Mouse (Mus musculus) hindbrain, postnatal 0 days (tissue): Measurements from ENCODE around the gene Dmrt1. TPM values are rescaled to one million over a fixed set of nuclear protein-coding genes. Genes with fewer than 3 reads are reported as not detected.

ENCODE experiments used
- ATAC-seq: fragments of 200-750 bp; cut with Nextera tagmentation; 2 replicates; pipeline ENCODE4 v1.8.0; 2017; ENCODE audit warnings: mild to moderate bottlenecking, moderate TSS enrichment, moderate library complexity
- DNase-seq: peaks from one replicate; pipeline ENCODE4 v3.0.0-alpha.2; 2015; ENCODE audit warnings: low spot score
- H3K27ac ChIP-seq: fragments of 300-500 bp; sonication (generic); 2 replicates; pipeline ENCODE4 v1.5.1; 2014; ENCODE audit warnings: mild to moderate bottlenecking
- H3K27me3 ChIP-seq: fragments of 300-500 bp; sonication (generic); 2 replicates; pipeline ENCODE4 v1.6.1; 2014; ENCODE audit warnings: low read length, mixed read lengths; ENCODE audit not compliant: insufficient read depth
- H3K36me3 ChIP-seq: fragments of 300-500 bp; sonication (generic); 2 replicates; pipeline ENCODE4 v1.6.1; 2014; ENCODE audit warnings: low read length, mixed read lengths; ENCODE audit not compliant: insufficient read depth
- H3K4me1 ChIP-seq: fragments of 300-500 bp; sonication (generic); 2 replicates; pipeline ENCODE4 v1.6.1; 2014; ENCODE audit warnings: antibody characterized with exemption, low read length, mixed read lengths; ENCODE audit not compliant: insufficient read depth
- H3K4me2 ChIP-seq: fragments of 300-500 bp; sonication (generic); 2 replicates; pipeline ENCODE4 v1.6.1; 2014; ENCODE audit warnings: low read depth, mild to moderate bottlenecking, low read length, moderate library complexity, mixed read lengths
- H3K4me3 ChIP-seq: fragments of 300-500 bp; sonication (generic); 2 replicates; pipeline ENCODE4 v1.5.1; 2014; ENCODE audit warnings: low read length
- H3K9ac ChIP-seq: fragments of 300-500 bp; sonication (generic); replicated peaks from 2 replicates; pipeline ENCODE4 v1.6.1; 2014; ENCODE audit warnings: mild to moderate bottlenecking, low read length, moderate library complexity, mixed read lengths
- H3K9me3 ChIP-seq: fragments of 300-500 bp; sonication (generic); 2 replicates; pipeline ENCODE4 v1.6.1; 2016; ENCODE audit warnings: low read length, mixed read lengths
- CTCF ChIP-seq: IDR thresholded peaks from 2 replicates; pipeline ENCODE4 v1.5.1; 2016; ENCODE audit warnings: antibody characterized with exemption, control low read depth, low read depth
- WGBS: fragments of 180-500 bp; shearing (Covaris S2); extraction: QIAGEN DNeasy Blood & Tissue Kit; methylation state at CpG from one replicate; pipeline ENCODE4 v1.1.7; 2014; 5-methylcytosine and 5-hydroxymethylcytosine counted together
- polyA plus RNA-seq: library from polyadenylated mRNA; unstranded; fragments of >200 nt; fragmentation: Nextera tagmentation; extraction: Ambion mirVana; gene quantifications from 2 replicates; pipeline ENCODE4 v1.2.1, GENCODE M21; 2015
- total RNA-seq: library from RNA; depleted of rRNA; stranded (reverse); fragments of >200 nt; gene quantifications from 2 replicates; pipeline ENCODE4 v1.2.3, GENCODE M21; 2014

The Dmrt1 gene
- total and polyA plus RNA-seq, 2 experiments from 2014 or later, result not detected

DNA sequence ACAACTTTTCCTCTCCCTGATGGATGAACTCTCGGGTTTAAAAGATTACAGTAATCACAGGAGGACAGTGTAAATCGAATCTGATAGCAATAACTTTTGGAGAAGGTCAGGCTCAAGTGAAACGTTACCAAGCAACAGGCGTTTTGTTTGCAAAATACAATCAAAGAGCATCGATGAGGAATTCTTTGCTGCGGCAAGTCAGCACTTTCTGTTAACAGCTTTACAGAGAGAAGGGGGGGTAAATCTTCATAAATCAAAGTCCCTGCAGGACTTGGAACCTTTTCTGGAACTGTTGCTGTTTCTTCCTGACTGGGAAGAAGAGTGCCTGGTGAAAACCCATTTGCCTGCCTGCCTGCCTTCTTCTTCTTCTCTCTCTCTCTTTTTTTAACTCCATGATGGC, 110.5 kb downstream of the Dmrt1 start:
- no peak for ATAC-seq
- no peak overlapping the region for H3K4me2 ChIP-seq
- 20% methylated on average over 6 of the region's 6 CpGs for WGBS

DNA sequence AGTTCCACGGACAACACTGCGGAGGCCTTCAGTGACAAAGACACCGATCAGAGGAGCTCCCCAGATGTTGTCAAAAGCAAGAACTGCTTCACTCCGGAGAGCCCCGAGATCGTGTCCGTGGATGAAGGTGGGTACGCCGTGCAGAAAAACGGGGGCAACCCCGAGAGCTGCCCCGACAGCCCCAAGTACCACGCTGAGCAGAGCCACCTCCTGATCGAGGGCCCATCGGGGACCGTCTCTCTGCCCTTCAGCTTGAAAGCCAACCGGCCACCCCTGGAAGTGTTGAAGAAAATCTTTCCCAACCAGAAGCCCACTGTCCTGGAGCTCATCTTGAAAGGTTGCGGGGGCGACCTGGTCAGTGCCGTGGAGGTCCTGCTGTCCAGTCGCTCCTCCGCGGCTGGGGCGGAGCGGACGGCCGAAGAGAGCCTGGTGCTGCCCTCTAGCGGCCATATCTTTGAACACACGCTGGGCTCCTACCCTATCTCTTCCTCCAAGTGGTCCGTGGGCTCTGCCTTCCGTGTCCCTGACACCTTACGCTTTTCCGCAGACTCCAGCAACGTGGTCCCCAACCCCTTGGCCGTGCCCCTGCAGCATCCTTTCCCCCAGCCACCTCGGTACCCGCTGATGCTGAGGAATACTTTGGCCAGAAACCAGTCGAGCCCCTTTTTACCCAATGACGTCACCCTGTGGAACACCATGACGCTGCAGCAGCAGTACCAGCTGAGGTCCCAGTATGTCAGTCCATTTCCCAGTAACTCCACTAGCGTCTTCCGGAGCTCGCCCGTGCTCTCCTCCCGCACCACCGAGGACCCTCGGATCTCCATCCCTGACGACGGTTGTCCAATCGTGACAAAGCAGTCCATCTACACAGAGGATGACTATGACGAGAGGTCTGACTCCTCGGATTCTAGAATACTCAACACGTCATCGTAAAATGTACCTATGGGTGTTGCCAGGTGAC, 117.2 kb downstream of the Dmrt1 start:
- DNase-seq (peak; percentile 77), ATAC-seq (peak; percentile 82)
- no peaks in the 10 kb centered on the region for H3K4me1 ChIP-seq
- H3K9me3 ChIP-seq, result no peaks in the 10 kb centered on the region
- H3K4me3 ChIP-seq, result peak overlapping the region; percentile 22
- 30% methylated on average over 54 of the region's 54 CpGs for WGBS
- no peak overlapping the region for H3K27ac ChIP-seq
- peak; percentile 82 for TF ChIP-seq CTCF
- peak overlapping the region; percentile 50 for H3K4me2 ChIP-seq
- H3K36me3 ChIP-seq, result no peaks in the 10 kb centered on the region
- peaks cover 77% of the 10 kb centered on the region for H3K27me3 ChIP-seq
- H3K9ac ChIP-seq, result no peak overlapping the region

More for the DNA sequence above, 110.5 kb downstream of the Dmrt1 start:
- TF ChIP-seq CTCF, result no peak
- Histone ChIP-seq H3K4me3 (no peak overlapping the region), H3K9ac (no peak overlapping the region), H3K27ac (no peak overlapping the region), H3K9me3 (no peaks in the 10 kb centered on the region), H3K4me1 (no peaks in the 10 kb centered on the region), H3K36me3 (no peaks in the 10 kb centered on the region), H3K27me3 (peaks cover 91% of the 10 kb centered on the region)
- no peak for DNase-seq

DNA sequence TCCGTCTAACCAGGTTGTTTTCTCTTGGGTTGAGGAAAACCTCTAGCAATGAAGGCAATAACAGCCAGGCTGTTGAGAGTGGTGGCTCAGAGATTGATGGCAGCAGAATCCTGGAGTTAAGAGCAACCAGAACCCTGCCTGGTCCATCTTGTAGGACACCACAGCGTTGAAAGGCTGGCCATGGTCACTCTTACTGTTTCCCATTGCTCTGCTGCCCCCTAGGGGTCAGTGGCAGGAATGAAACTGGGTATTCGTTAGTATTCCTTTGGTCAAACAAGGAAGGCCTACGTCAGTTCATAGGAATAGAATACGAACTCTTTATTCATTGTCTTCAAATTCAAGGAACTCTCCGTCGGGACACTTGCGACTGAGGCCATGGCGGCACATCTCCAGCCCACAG, 123.1 kb downstream of the Dmrt1 start:
- peak; percentile 94 for TF ChIP-seq CTCF
- Histone ChIP-seq H3K9me3 (no peaks in the 10 kb centered on the region), H3K27ac (no peak overlapping the region), H3K4me3 (no peak overlapping the region), H3K9ac (no peak overlapping the region), H3K4me2 (no peak overlapping the region), H3K4me1 (no peaks in the 10 kb centered on the region), H3K36me3 (no peaks in the 10 kb centered on the region), H3K27me3 (peaks cover 37% of the 10 kb centered on the region)
- WGBS, result 12% methylated on average over 9 of the region's 9 CpGs
- ATAC-seq (0 out of 2 replicates have a peak, but pooled peaks have one; percentile 49), DNase-seq (peak; percentile 85)

DNA sequence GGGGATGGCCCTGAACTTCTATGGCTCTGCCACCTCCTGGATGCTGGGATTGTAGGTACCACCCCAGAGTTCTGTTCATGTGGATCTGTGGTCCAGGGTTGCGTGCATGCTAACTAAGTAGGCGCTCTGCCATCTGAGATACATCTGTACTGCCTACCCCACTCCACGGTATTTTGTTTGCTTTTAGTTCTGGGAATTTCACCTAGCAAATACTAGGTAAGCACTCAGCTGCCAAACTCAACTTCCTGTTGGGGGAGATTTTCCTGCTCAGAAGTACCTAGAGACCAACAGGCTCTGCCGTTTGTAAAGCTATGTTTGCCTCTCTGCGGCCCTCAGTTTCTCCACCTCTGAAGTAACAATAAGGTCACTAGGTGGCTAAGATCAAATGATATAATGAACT, 129.7 kb downstream of the Dmrt1 start:
- ATAC-seq (no peak), DNase-seq (no peak)
- no peaks in the 10 kb centered on the region for H3K4me1 ChIP-seq
- TF ChIP-seq CTCF, result no peak
- 85% methylated on average over 5 of the region's 5 CpGs for WGBS
- no peak overlapping the region for H3K27ac ChIP-seq
- no peak overlapping the region for H3K4me3 ChIP-seq
- no peak overlapping the region for H3K9ac ChIP-seq
- H3K36me3 ChIP-seq, result no peaks in the 10 kb centered on the region
- H3K27me3 ChIP-seq, result no peaks in the 10 kb centered on the region
- no peaks in the 10 kb centered on the region for H3K9me3 ChIP-seq
- no peak overlapping the region; the same call in 1 of the 2 replicates for H3K4me2 ChIP-seq

DNA sequence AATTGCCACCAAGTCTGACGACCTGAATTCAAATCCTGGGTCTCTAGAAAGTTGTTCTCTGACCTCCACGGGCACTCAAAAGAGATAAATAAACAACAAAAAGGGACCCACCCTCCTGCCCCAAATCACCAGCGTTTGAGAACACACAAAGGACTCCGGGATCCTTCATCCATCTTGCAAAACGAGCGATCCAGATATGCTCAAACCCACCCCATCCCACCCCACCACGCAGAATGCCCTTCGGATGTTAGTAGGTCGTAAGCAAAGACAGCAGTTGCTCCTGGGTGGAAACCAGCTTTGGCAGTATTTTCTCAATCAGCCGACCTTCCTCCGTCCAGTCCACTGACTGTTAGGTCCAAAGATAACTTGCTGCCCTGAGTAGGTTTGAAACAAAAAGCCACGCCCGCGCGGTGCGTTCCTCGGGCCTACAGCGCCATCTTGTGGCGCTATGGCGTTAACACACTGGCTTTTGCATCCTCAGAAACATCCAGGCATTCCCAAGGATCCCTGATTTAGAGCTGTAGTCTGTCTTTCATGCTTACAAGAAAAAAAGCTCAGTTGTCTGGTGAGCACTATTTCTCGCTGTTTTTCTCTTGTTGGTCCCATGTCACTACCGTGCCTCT, 130.3 kb downstream of the Dmrt1 start:
- peak; percentile 90 for DNase-seq
- peak overlapping the region; percentile 56 for H3K4me2 ChIP-seq
- WGBS, result 13% methylated on average over 22 of the region's 22 CpGs
- peak; percentile 84 for ATAC-seq
- no peaks in the 10 kb centered on the region for H3K36me3 ChIP-seq
- H3K9ac ChIP-seq, result no peak overlapping the region
- H3K9me3 ChIP-seq, result no peaks in the 10 kb centered on the region
- no peaks in the 10 kb centered on the region for H3K27me3 ChIP-seq
- H3K27ac ChIP-seq, result no peak overlapping the region
- peak overlapping the region; percentile 30 for H3K4me3 ChIP-seq
- no peaks in the 10 kb centered on the region for H3K4me1 ChIP-seq
- peak; percentile 99 for TF ChIP-seq CTCF

DNA sequence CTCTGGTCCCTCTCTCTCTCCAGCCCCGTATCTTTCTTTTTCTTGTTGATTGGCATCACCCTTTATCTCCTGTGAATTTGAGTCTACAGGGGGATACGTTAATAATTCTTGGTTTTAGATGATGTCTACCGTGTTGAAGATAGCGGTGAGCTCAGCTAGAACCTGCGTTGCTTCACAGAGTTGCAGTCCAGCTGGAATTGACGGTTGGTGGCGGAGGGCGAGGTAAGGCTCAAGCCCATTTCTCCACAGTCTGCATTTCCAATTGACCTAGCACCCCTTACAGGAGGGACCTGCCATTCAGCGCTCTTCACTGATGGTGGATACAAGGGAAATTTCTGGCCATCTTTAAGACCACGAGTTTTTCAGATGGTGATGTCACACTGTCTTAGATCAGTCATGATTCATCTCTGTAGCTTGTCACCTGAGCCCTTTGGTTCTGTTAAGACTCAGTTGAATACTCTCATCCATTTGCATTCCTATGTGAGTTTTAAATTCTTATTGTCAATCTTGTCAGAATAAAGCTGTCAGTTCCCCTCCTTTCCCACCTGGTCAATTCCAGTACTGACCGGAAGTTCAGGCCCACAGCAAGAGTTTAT, 133.4 kb downstream of the Dmrt1 start:
- H3K9me3 ChIP-seq, result no peaks in the 10 kb centered on the region
- H3K36me3 ChIP-seq, result no peaks in the 10 kb centered on the region
- H3K9ac ChIP-seq, result no peak overlapping the region
- 82% methylated on average over 11 of the region's 11 CpGs for WGBS
- no peak overlapping the region for H3K4me3 ChIP-seq
- no peaks in the 10 kb centered on the region for H3K27me3 ChIP-seq
- ATAC-seq, result no peak
- no peak for DNase-seq
- H3K4me2 ChIP-seq, result no peak overlapping the region
- no peaks in the 10 kb centered on the region for H3K4me1 ChIP-seq
- TF ChIP-seq CTCF, result no peak
- H3K27ac ChIP-seq, result no peak overlapping the region
